Mouse (Mus musculus) embryonic facial prominence, embryonic 11.5 days (tissue): ENCODE results near the gene Aff1. TPM values are rescaled to one million over a fixed set of nuclear protein-coding genes. Genes with fewer than 3 reads are reported as not detected.
A peak's percentile ranks its signal among the peaks of the same experiment; 100 is the strongest.

ENCODE experiments used
- ATAC-seq: fragments of 200-750 bp; cut with Nextera tagmentation; replicated peaks from 2 replicates; pipeline ENCODE4 v1.8.0; 2017; ENCODE audit warnings: low read depth; ENCODE audit not compliant: insufficient number of reproducible peaks, low FRiP score, low TSS enrichment
- DNase-seq: peaks from one replicate; pipeline ENCODE4 v3.0.0-alpha.2; 2015; ENCODE audit warnings: low spot score
- H3K27ac ChIP-seq: fragments of 300-500 bp; sonication (generic); replicated peaks from 2 replicates; pipeline ENCODE4 v1.5.1; 2014; ENCODE audit warnings: mild to moderate bottlenecking, low read depth, low read length, control low read depth
- H3K27me3 ChIP-seq: fragments of 300-500 bp; sonication (generic); 2 replicates; pipeline ENCODE4 v1.6.1; 2014; ENCODE audit warnings: mild to moderate bottlenecking, low read length, moderate library complexity, mixed read lengths; ENCODE audit not compliant: control insufficient read depth, insufficient read depth
- H3K36me3 ChIP-seq: fragments of 300-500 bp; sonication (generic); replicated peaks from 2 replicates; pipeline ENCODE4 v1.6.1; 2014; ENCODE audit warnings: low read depth, mild to moderate bottlenecking, low read length, moderate library complexity, mixed read lengths; ENCODE audit not compliant: control insufficient read depth, insufficient read depth
- H3K4me1 ChIP-seq: fragments of 300-500 bp; sonication (generic); 2 replicates; pipeline ENCODE4 v1.6.1; 2014; ENCODE audit warnings: low read length, mixed read lengths; ENCODE audit not compliant: control insufficient read depth, insufficient read depth
- H3K4me2 ChIP-seq: fragments of 300-500 bp; sonication (generic); 2 replicates; pipeline ENCODE4 v1.6.1; 2014; ENCODE audit warnings: low read depth, mild to moderate bottlenecking, control low read depth, low read length, moderate library complexity
- H3K4me3 ChIP-seq: fragments of 300-500 bp; sonication (generic); 2 replicates; pipeline ENCODE4 v1.5.1; 2014; ENCODE audit warnings: low read depth, low read length, control low read depth
- H3K9ac ChIP-seq: fragments of 300-500 bp; sonication (generic); replicated peaks from 2 replicates; pipeline ENCODE4 v1.6.1; 2014; ENCODE audit warnings: mild to moderate bottlenecking, control low read depth, low read length
- H3K9me3 ChIP-seq: fragments of 300-500 bp; sonication (generic); replicated peaks from 2 replicates; pipeline ENCODE4 v1.6.1; 2016; ENCODE audit warnings: mild to moderate bottlenecking, low read length, inconsistent platforms, mixed read lengths; ENCODE audit not compliant: control insufficient read depth
- WGBS: fragments of 180-500 bp; shearing (Covaris S2); extraction: QIAGEN DNeasy Blood & Tissue Kit; methylation state at CpG from one replicate; pipeline ENCODE4 v1.1.7; 2014; 5-methylcytosine and 5-hydroxymethylcytosine counted together
- polyA plus RNA-seq: library from polyadenylated mRNA; unstranded; fragments of >200 nt; fragmentation: Nextera tagmentation; extraction: Ambion mirVana; gene quantifications from 2 replicates; pipeline ENCODE4 v1.2.1, GENCODE M21; 2014

Gene Aff1
- polyA plus RNA-seq, 1 experiment from 2014 or later: 6.1 TPM

DNA sequence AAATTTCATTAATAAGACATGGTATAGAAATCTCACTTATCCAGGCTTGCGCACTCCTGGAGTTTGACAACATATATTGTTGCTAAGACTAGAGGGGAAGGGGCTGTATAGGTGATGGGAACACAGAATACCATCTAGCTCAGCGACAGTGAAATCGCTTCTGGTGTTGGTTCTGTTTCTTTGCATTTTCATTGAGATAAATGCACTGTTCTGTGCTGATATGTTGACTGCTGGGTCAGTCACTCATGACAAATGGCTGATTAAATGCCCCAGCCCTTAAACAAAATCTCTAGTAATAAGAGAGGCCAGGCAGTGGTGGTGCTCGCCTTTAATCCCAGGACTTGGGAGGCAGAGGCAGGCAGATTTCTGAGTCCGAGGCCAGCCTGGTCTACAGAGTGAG, 47.0 kb downstream of the Aff1 start:
- Histone ChIP-seq H3K4me3 (no peak overlapping the region), H3K27ac (no peak overlapping the region), H3K4me2 (no peak overlapping the region), H3K27me3 (no peaks in the 10 kb centered on the region), H3K9me3 (no peaks in the 10 kb centered on the region), H3K9ac (no peak overlapping the region), H3K4me1 (no peaks in the 10 kb centered on the region), H3K36me3 (no peaks in the 10 kb centered on the region)
- DNase-seq (no peak), ATAC-seq (no peak)
- 89% methylated on average over 5 of the region's 5 CpGs for WGBS

GRCm38 (mm10) chr5:103740093-103740902, 48.1 kb downstream of the Aff1 start:
- no peak overlapping the region for H3K4me3 ChIP-seq
- ATAC-seq (no peak), DNase-seq (no peak)
- H3K9ac ChIP-seq: no peak overlapping the region
- no peaks in the 10 kb centered on the region for H3K9me3 ChIP-seq
- no peak overlapping the region for H3K27ac ChIP-seq
- WGBS: 78% methylated on average over 5 of the region's 5 CpGs
- H3K27me3 ChIP-seq: no peaks in the 10 kb centered on the region
- H3K4me1 ChIP-seq: no peaks in the 10 kb centered on the region
- H3K4me2 ChIP-seq: no peak overlapping the region
- H3K36me3 ChIP-seq: no peaks in the 10 kb centered on the region

DNA sequence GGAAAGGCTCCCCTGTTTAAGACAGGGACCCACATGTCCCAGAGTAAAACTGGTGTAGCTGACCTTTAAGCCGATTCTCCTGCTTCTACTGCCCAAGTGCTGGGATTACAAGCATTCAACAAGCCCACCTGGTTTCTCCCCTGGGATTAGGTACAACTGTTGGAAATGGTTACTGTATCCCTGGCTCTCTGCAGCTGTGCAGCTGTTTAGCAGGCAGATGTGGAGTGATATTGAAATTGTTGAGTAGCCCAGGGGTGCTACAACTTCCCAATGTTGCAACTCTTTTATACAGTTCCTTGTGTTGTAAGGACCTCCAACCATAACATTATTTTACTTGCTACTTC, 48.7 kb downstream of the Aff1 start:
- Histone ChIP-seq H3K4me1 (no peaks in the 10 kb centered on the region), H3K4me2 (no peak overlapping the region), H3K4me3 (no peak overlapping the region), H3K9me3 (no peaks in the 10 kb centered on the region), H3K36me3 (no peaks in the 10 kb centered on the region), H3K9ac (no peak overlapping the region), H3K27me3 (no peaks in the 10 kb centered on the region), H3K27ac (no peak overlapping the region)
- 70% methylated on average over 1 of the region's 1 CpGs for WGBS
- DNase-seq (no peak), ATAC-seq (no peak)

DNA sequence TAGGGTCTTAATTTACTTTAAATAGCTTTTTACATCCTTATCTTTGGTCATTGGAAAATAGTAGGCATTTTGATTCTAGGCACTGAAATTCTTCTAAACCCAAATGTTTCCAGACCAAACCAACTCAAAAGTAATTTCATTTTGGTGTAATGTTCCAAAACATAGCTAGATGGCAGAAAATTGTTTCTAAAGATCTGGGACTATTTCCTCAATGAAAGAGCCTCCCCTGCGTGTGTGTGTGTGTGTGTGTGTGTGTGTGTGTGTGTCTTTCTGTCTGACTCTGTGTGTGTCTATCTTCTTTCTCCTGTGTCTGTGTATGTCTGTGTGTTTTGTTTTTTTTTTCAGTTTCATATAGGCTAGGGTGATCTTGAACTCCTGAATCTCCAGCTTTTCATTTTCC, 49.3 kb downstream of the Aff1 start:
- 63% methylated on average over 1 of the region's 1 CpGs for WGBS
- no peak overlapping the region for H3K27ac ChIP-seq
- H3K27me3 ChIP-seq: no peaks in the 10 kb centered on the region
- H3K36me3 ChIP-seq: no peaks in the 10 kb centered on the region
- H3K9ac ChIP-seq: no peak overlapping the region
- no peak overlapping the region for H3K4me3 ChIP-seq
- ATAC-seq: no peak
- no peak overlapping the region for H3K4me2 ChIP-seq
- no peaks in the 10 kb centered on the region for H3K4me1 ChIP-seq
- H3K9me3 ChIP-seq: no peaks in the 10 kb centered on the region
- DNase-seq: no peak

DNA sequence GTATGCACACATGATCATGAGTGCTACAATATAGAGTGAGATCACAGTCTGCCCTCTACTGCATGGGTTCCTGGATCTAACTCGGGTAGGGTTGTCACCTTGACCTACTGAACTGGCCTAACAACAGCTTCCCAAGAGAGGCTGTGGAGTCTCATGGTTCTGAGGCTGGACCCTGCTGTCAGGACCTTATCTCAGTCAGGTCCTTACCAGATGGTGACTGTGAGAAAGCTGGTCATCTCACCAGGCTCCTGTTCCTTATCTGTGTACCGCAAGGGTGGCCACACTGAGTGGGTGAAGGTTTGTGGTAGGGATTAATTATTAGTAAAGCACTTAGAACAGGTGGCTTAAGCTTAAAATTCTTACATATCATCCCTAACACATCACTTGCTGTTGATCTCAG, 49.8 kb downstream of the Aff1 start:
- no peak overlapping the region for H3K9ac ChIP-seq

GRCm38 (mm10) chr5:103744531-103744930, 52.4 kb downstream of the Aff1 start:
- Histone ChIP-seq H3K4me2 (no peak overlapping the region), H3K27ac (no peak overlapping the region), H3K4me1 (no peaks in the 10 kb centered on the region), H3K27me3 (no peaks in the 10 kb centered on the region), H3K36me3 (no peaks in the 10 kb centered on the region), H3K9me3 (no peaks in the 10 kb centered on the region), H3K9ac (no peak overlapping the region), H3K4me3 (no peak overlapping the region)
- no peak for DNase-seq
- no peak for ATAC-seq
- 82% methylated on average over 6 of the region's 6 CpGs for WGBS

More for the DNA sequence above, 49.8 kb downstream of the Aff1 start:
- no peaks in the 10 kb centered on the region for H3K4me1 ChIP-seq
- H3K4me3 ChIP-seq: no peak overlapping the region
- 0 out of 2 replicates have a peak, but pooled peaks have one; percentile 44 for ATAC-seq
- no peaks in the 10 kb centered on the region for H3K9me3 ChIP-seq
- H3K27ac ChIP-seq: no peak overlapping the region
- no peaks in the 10 kb centered on the region for H3K36me3 ChIP-seq
- no peaks in the 10 kb centered on the region for H3K27me3 ChIP-seq
- no peak for DNase-seq
- no peak overlapping the region for H3K4me2 ChIP-seq
- 90% methylated on average over 2 of the region's 2 CpGs for WGBS

GRCm38 (mm10) chr5:103745635-103746034, 53.5 kb downstream of the Aff1 start:
- H3K4me3 ChIP-seq: no peak overlapping the region
- H3K36me3 ChIP-seq: no peaks in the 10 kb centered on the region
- 88% methylated on average over 1 of the region's 1 CpGs for WGBS
- ATAC-seq (no peak), DNase-seq (no peak)
- no peaks in the 10 kb centered on the region for H3K9me3 ChIP-seq
- no peaks in the 10 kb centered on the region for H3K27me3 ChIP-seq
- H3K27ac ChIP-seq: no peak overlapping the region
- H3K9ac ChIP-seq: no peak overlapping the region
- H3K4me2 ChIP-seq: no peak overlapping the region
- no peaks in the 10 kb centered on the region for H3K4me1 ChIP-seq

- Histone ChIP-seq H3K4me2 (no peak overlapping the region), H3K36me3 (no peaks in the 10 kb centered on the region), H3K4me1 (no peaks in the 10 kb centered on the region), H3K9me3 (no peaks in the 10 kb centered on the region), H3K4me3 (no peak overlapping the region), H3K27me3 (no peaks in the 10 kb centered on the region), H3K27ac (no peak overlapping the region), H3K9ac (no peak overlapping the region)
- DNase-seq (no peak), ATAC-seq (no peak)
- WGBS: 96% methylated on average over 3 of the region's 3 CpGs
These were observed 54.4 kb downstream of the Aff1 start for GRCm38 (mm10) chr5:103746561-103747085.
